Mouse (Mus musculus) ZHBTc4 (cell line): ENCODE measurements around the gene Gm2888.
"Not testable (repeated sequence)": the region's sequence is repeated elsewhere in the genome, so short reads cannot be mapped to it uniquely, and the experiment has no call there.

Experiments used
- DNase-seq: peaks from one replicate; pipeline ENCODE4 v3.0.0-alpha.2; 2011; ENCODE audit warnings: low read depth, low spot score

The Gm2888 gene

DNA sequence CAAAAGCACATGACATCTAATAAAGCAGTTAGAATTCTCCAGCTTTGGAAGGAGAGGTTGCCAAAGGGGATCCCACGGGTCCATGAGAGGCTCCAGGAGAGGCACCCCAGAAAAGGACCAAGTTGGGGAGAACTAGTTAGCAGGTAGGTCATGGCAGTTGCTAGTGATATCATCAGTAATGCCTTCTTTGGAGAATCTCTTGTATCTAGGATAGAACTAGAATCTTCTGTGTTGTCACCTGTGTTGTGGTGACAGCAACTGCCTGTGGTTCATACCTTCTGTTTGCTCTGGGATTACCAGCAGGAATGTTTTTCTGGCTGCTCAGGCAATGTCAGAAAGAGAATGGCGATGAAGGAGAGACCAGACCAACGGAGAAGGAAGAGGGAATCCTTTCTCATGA, at the start of gene Gm2888:
Gene Gm2888 (plus strand): TSS at position 301 of the 400 bp plus-strand sequence.
- not testable (repeated sequence) for DNase-seq

DNA sequence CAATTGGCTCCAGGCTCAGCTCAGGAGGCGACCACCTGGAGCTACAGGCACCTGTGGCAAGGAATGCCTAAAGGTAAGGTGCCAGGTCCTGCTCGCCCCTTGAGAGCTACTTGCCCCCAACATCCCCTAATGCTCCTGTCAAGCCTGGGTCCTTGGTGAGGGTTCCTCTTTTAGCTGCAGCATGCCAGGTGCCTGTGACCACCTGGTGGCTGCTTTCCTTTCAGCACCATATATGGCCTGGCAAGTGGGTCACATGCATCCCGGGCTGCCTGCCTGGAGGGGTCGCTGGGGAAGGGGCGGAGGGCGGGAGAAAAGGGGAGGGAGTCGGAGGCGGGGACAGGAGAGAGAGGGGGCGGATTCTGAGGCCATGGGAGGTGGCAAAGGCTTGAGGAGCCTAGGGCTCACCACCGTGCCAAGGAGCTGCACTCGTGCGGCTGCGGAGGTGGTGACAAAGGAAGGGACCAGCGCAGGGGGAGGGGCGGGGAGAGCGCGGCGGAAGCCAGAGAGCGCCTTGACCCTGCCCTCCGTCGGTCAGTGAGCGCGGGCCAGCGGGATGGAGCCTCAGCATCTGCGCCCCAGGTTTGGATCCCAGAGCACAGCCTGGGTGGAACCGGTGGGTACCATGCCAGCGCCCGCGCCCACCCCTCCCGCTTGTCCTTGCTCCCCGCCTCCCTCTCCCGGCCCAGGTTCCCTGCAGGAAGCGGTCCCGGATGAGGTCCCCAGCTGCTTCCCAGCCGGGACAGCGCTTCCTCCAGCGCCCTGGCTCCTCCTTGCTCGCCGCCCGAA, 19.1 kb downstream of the Gm2888 start, which contains the start of gene Gm2897:
Gene Gm2897 (plus strand): TSS at position 559 of the 786 bp plus-strand sequence.
- DNase-seq = not testable (repeated sequence)

DNA sequence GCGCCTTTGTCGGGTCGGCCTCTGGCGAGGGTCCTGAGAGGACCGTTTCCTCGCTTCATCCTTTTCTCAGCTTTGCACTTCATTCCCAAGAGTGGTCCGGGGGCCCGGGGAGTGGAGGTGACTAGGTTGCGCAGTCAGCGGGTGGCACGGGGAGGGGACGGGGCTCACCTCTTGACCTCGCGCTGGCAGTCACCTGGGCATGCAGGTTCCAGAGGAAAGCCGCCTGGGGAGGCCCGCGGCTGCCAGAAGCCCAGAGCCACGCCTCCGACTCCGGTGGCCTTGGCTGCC, 19.7 kb downstream of the Gm2888 start:
- DNase-seq = not testable (repeated sequence)

DNA sequence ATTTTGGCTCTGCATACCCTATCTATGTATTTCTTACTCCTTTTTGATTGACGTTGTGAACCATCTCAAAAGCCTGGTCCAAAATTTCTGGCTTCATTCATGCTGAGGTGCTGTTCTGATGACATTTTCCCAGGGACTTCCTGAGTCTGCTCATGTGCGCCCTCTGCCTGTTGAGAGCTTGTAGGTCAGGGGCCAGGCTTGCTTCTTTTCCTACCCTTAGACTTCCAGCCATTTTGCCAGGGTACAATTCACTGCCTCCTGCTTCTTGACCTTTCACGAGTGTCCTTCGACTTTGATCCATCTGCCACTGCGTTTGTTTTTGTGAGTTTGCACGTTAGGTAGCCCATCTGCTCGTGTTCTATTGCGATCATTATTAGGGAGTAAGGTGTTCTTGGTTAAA, 20.3 kb downstream of the Gm2888 start:
- not testable (repeated sequence) for DNase-seq
